Mouse (Mus musculus) midbrain, postnatal 0 days (tissue): ENCODE results near the gene Gja1. TPM values are rescaled to one million over a fixed set of nuclear protein-coding genes. Genes with fewer than 3 reads are reported as not detected.

ENCODE experiments used
- ATAC-seq: fragments of 200-750 bp; cut with Nextera tagmentation; 2 replicates; pipeline ENCODE4 v1.8.0; 2017; ENCODE audit warnings: moderate number of reproducible peaks, mild to moderate bottlenecking, moderate TSS enrichment, moderate library complexity; ENCODE audit not compliant: low FRiP score
- DNase-seq: peaks from one replicate; pipeline ENCODE4 v3.0.0-alpha.2; 2015; ENCODE audit warnings: low spot score
- H3K27ac ChIP-seq: fragments of 300-500 bp; sonication (generic); 2 replicates; pipeline ENCODE4 v1.5.1; 2014; ENCODE audit warnings: low read depth, mild to moderate bottlenecking, low read length, mixed read lengths
- H3K27me3 ChIP-seq: fragments of 300-500 bp; sonication (generic); 2 replicates; pipeline ENCODE4 v1.6.1; 2014; ENCODE audit warnings: low read length, control low read depth, mixed read lengths; ENCODE audit not compliant: insufficient read depth
- H3K36me3 ChIP-seq: fragments of 300-500 bp; sonication (generic); 2 replicates; pipeline ENCODE4 v1.6.1; 2014; ENCODE audit warnings: low read length, control low read depth, mixed read lengths; ENCODE audit not compliant: insufficient read depth
- H3K4me1 ChIP-seq: fragments of 300-500 bp; sonication (generic); 2 replicates; pipeline ENCODE4 v1.6.1; 2014; ENCODE audit warnings: mild to moderate bottlenecking, control low read depth, antibody characterized with exemption, low read length, mixed read lengths; ENCODE audit not compliant: insufficient read depth
- H3K4me2 ChIP-seq: fragments of 300-500 bp; sonication (generic); 2 replicates; pipeline ENCODE4 v1.6.1; 2014; ENCODE audit warnings: low read depth, mild to moderate bottlenecking, low read length, mixed read lengths; ENCODE audit not compliant: poor library complexity, severe bottlenecking
- H3K4me3 ChIP-seq: fragments of 300-500 bp; sonication (generic); 2 replicates; pipeline ENCODE4 v1.5.1; 2014; ENCODE audit warnings: low read depth, mild to moderate bottlenecking, low read length, moderate library complexity
- H3K9ac ChIP-seq: fragments of 300-500 bp; sonication (generic); replicated peaks from 2 replicates; pipeline ENCODE4 v1.6.1; 2014; ENCODE audit warnings: mild to moderate bottlenecking, low read length, moderate library complexity, mixed read lengths; ENCODE audit not compliant: poor library complexity, severe bottlenecking
- H3K9me3 ChIP-seq: fragments of 300-500 bp; sonication (generic); 2 replicates; pipeline ENCODE4 v1.6.1; 2016; ENCODE audit warnings: low read length, control low read depth
- CTCF ChIP-seq: IDR thresholded peaks from 2 replicates; pipeline ENCODE4 v1.5.1; 2016; ENCODE audit warnings: antibody characterized with exemption, mild to moderate bottlenecking
- WGBS: fragments of 180-500 bp; shearing (Covaris S2); extraction: QIAGEN DNeasy Blood & Tissue Kit; methylation state at CpG from one replicate; pipeline ENCODE4 v1.1.7; 2014; 5-methylcytosine and 5-hydroxymethylcytosine counted together
- polyA plus RNA-seq: library from polyadenylated mRNA; unstranded; fragments of >200 nt; fragmentation: Nextera tagmentation; extraction: Ambion mirVana; gene quantifications from 2 replicates; pipeline ENCODE4 v1.2.1, GENCODE M21; 2015
- total RNA-seq: library from RNA; depleted of rRNA; stranded (reverse); fragments of >200 nt; gene quantifications from 2 replicates; pipeline ENCODE4 v1.2.3, GENCODE M21; 2014; rRNA removed

The Gja1 gene
- total and polyA plus RNA-seq, 2 experiments from 2014 or later: 66.4 to 146 TPM

DNA sequence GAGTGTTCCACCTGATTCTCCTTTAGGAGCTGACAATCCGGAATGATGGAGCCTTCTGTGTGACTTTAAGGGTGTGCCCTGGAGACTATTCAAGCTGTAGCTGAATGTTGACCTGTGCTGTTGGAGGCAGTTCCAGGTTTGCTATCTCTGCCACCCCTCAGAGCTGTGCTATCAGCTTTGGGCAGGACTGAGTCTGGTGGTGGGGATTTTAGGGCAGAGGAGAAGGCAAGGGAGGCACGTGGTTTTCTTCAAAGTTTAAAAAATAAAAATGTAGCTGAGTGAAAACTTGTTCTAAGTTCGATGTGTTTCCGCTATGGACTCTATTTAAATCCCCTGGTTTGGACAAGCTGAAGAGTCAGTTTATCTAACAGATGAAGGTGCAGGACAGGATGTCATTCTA, 62.5 kb downstream of the Gja1 start:
- DNase-seq (no peak), ATAC-seq (no peak)
- H3K36me3 ChIP-seq: no peaks in the 10 kb centered on the region
- H3K4me2 ChIP-seq: no peak overlapping the region
- no peak overlapping the region for H3K4me3 ChIP-seq
- no peak for TF ChIP-seq CTCF
- 84% methylated on average over 4 of the region's 4 CpGs for WGBS
- no peaks in the 10 kb centered on the region for H3K27me3 ChIP-seq
- H3K9me3 ChIP-seq: no peaks in the 10 kb centered on the region
- no peak overlapping the region for H3K27ac ChIP-seq
- H3K9ac ChIP-seq: no peak overlapping the region
- H3K4me1 ChIP-seq: no peaks in the 10 kb centered on the region

DNA sequence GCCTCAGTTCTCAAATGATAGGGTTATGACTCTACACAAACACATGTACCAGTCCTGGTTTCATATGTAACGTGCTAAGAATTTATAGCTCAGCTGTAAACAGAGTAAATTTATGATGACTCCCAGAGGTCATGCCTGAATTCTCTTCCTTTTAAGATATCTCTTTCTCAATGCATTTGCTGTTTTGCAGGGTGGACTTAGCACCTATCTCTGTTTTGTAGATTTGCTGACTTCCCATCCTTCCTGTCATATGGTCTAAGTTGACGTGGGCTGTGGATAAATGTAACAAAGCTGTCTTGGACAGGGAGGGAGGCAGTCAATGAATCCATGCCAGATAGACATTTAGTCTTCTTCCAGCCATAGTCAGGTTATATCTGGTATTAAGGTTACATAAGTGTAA, 67.3 kb downstream of the Gja1 start:
- H3K27ac ChIP-seq: no peak overlapping the region
- no peak overlapping the region for H3K4me3 ChIP-seq
- no peaks in the 10 kb centered on the region for H3K9me3 ChIP-seq
- no peak overlapping the region for H3K4me2 ChIP-seq
- no peaks in the 10 kb centered on the region for H3K27me3 ChIP-seq
- H3K36me3 ChIP-seq: no peaks in the 10 kb centered on the region
- 85% methylated on average over 2 of the region's 2 CpGs for WGBS
- no peak for TF ChIP-seq CTCF
- ATAC-seq (no peak), DNase-seq (no peak)
- no peaks in the 10 kb centered on the region for H3K4me1 ChIP-seq
- no peak overlapping the region for H3K9ac ChIP-seq

DNA sequence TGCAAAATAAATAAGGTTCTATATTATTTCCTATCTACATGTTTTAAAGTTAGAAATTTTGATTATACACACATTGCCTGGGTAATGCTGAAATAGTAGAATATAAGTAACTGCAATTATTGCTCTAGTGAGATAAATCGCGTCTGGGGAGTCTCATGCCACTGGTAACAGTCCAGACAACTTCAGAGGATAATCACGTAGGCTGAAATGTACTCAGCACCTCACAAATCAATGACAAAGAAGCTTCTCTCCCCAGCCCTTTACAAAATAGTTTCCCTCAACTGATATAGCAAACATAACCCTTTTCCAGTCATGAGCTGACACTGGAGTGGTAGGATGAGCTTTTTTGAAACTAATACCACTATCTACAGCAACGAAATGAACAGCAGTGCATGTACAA, 71.9 kb downstream of the Gja1 start:
- H3K27me3 ChIP-seq: no peaks in the 10 kb centered on the region
- 85% methylated on average over 4 of the region's 4 CpGs for WGBS
- no peaks in the 10 kb centered on the region for H3K36me3 ChIP-seq

More for the DNA sequence above, 71.9 kb downstream of the Gja1 start:
- H3K27ac ChIP-seq: no peak overlapping the region
- no peaks in the 10 kb centered on the region for H3K9me3 ChIP-seq
- DNase-seq (no peak), ATAC-seq (no peak)
- H3K4me1 ChIP-seq: no peaks in the 10 kb centered on the region
- no peak overlapping the region for H3K4me2 ChIP-seq
- no peak for TF ChIP-seq CTCF
- no peak overlapping the region for H3K9ac ChIP-seq
- no peak overlapping the region for H3K4me3 ChIP-seq

Other genes starting within 250 kb of the Gja1 start
- 5.5 and 7.2 TPM in 2 replicates for gene Tbc1d32, start 148.6 kb upstream of the Gja1 start, total RNA-seq
- gene Tbc1d32, start 148.6 kb upstream of the Gja1 start, polyA plus RNA-seq: 1.8 and 2.1 TPM in 2 replicates